Mouse (Mus musculus) heart, adult 2 months (tissue): Measurements from ENCODE around the gene Abcc2.

ENCODE experiments used
- CTCF ChIP-seq: fragments of 200-600 bp; IDR thresholded peaks from 2 replicates; pipeline ENCODE4 v1.8.1; 2022; ENCODE audit warnings: antibody characterized with exemption, mild to moderate bottlenecking, moderate library complexity
- EP300 ChIP-seq: fragments of 200-500 bp; IDR thresholded peaks from 2 replicates; pipeline ENCODE4 v1.6.1; 2011; ENCODE audit warnings: low read depth, low read length, control low read depth; ENCODE audit not compliant: insufficient read depth
- POLR2A ChIP-seq: fragments of 200-500 bp; IDR thresholded peaks from 2 replicates; pipeline ENCODE4 v1.6.1; 2011; ENCODE audit warnings: mild to moderate bottlenecking, low read depth, low read length, control low read depth; ENCODE audit not compliant: insufficient read depth

DNA sequence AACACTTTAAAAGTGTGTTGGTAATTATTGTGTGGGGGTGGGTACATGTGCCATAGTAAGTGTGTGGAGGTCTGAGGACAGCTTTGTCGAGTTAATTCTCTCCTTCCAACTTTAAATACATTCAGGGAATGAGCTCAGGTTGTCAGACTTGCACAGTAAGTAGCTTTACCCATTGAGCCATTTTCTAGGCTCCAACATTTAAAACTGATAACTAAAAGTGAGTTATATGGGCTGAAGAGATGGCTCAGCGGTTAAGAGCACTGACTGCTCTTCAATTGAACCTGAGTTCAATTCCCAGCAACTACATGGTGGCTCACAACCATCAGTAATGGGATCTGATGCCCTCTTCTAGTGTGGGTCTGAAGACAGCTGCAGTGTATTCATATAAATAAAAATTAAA lies 27.8 kb upstream of the Abcc2 start:
- TF ChIP-seq POLR2A (no peak), CTCF (no peak), EP300 (no peak)
